ENCODE assay signal across 8 mouse cellular contexts in the genomic region with DNA sequence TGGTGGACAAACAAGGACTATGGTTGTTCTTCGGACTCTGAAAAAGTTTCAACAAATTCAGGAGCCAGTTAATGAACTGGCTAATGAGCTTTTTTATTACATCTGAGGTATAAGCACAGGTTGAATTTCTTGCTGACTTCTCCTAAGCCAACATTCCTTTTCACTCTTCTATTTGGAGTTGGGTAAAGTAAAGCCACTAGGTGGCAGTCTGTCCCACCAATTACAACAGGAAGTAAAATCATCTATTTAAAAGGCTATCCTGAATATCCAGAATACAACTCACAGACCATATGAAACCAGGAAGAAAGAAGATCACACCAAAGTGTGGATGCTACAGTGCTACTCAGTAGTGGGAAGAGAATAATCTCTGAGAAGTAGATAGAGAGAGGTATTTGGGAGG. TPM values are rescaled to one million over a fixed set of nuclear protein-coding genes. Genes with fewer than 3 reads are reported as not detected.
DNase-seq lines count a peak whose midpoint lies in the region.

No protein-coding gene starts in this region.

- peak; percentile 2 to 30 for DNase-seq in heart, postnatal 10 days
- DNase-seq in heart, postnatal 36 days = no peak
- peak; percentile 38 for DNase-seq in lung, postnatal 36 days
- no peak for DNase-seq in lung, postnatal 10 days
- peak; percentile 8 for DNase-seq in c-Kit-positive CD71-negative TER-119-negative erythroid progenitor cells, embryonic 14.5 days (ENCODE audit: low read depth)
- peak; percentile 34 for DNase-seq in retina, postnatal 1 day
- DNase-seq in gastrocnemius, postnatal 25 days = no peak
- DNase-seq in urinary bladder, postnatal 36 days (ENCODE audit: low spot score in 2 of 2) = no peak

- intact Hi-C loops in heart, postnatal 10 days (cut with DNase I) = no loop called here
- intact Hi-C loops in heart, postnatal 36 days (cut with DNase I) = no loop called here

RNA-seq across cellular contexts. Expression of a gene that starts 48.1 kb away (rescaled TPM):
- not detected for total RNA-seq in heart, postnatal 10 days (2021)
- not detected for total RNA-seq in heart, postnatal 36 days (2021)
- not detected for total RNA-seq in gastrocnemius, postnatal 25 days (2021)

Comparison
In these comparisons a context has a peak if more than half of its experiments do, and no peak if none do; other contexts are left out.
1. DNase-seq: peak in heart, postnatal 10 days (2 of 2), lung, postnatal 36 days (single experiment), c-Kit-positive CD71-negative TER-119-negative erythroid progenitor cells, embryonic 14.5 days (single experiment) and retina, postnatal 1 day (single experiment); none in heart, postnatal 36 days (0 of 2), lung, postnatal 10 days (single experiment), gastrocnemius, postnatal 25 days (single experiment) and urinary bladder, postnatal 36 days (0 of 2).